Mouse (Mus musculus) erythroblast, embryonic 14.5 days (primary cell): Measurements from ENCODE around the gene Ikzf4. TPM values are rescaled to one million over a fixed set of nuclear protein-coding genes. Genes with fewer than 3 reads are reported as not detected.
"Not testable (repeated sequence)": the region's sequence is repeated elsewhere in the genome, so short reads cannot be mapped to it uniquely, and the experiment has no call there.

Experiments
- H3K27me3 ChIP-seq: 2 replicates; pipeline ENCODE4 v1.6.1; 2012; ENCODE audit warnings: inconsistent platforms; ENCODE audit not compliant: control insufficient read depth
- H3K36me3 ChIP-seq: 2 replicates; pipeline ENCODE4 v1.6.1; 2012; ENCODE audit warnings: mild to moderate bottlenecking, inconsistent platforms; ENCODE audit not compliant: control insufficient read depth
- H3K4me1 ChIP-seq: 2 replicates; pipeline ENCODE4 v1.6.1; 2012; ENCODE audit warnings: inconsistent platforms; ENCODE audit not compliant: control insufficient read depth
- H3K4me3 ChIP-seq: replicated peaks from 2 replicates; pipeline ENCODE3; 2012; ENCODE audit warnings: moderate library complexity, mild to moderate bottlenecking, inconsistent platforms
- H3K9me3 ChIP-seq: 2 replicates; pipeline ENCODE4 v1.6.1; 2012; ENCODE audit warnings: low read length, inconsistent platforms, mixed read lengths; ENCODE audit not compliant: control insufficient read depth
- GATA1 ChIP-seq: IDR thresholded peaks from 2 replicates; pipeline ENCODE4 v1.6.1; 2012; ENCODE audit warnings: low read length, inconsistent platforms, mixed read lengths
- TAL1 ChIP-seq: IDR thresholded peaks from 3 replicates; pipeline ENCODE4 v1.6.1; 2012; ENCODE audit warnings: low read length, inconsistent platforms, mixed read lengths
- polyA plus RNA-seq: library from polyadenylated mRNA; stranded (reverse); fragments of >175 nt; gene quantifications from 2 replicates; pipeline ENCODE4 v1.2.3, GENCODE M21; 2012

Ikzf4 gene
- polyA plus RNA-seq, 1 experiment: 0.01 TPM

- peak overlapping the region; percentile 42 for H3K4me3 ChIP-seq
- H3K27me3 ChIP-seq: peaks cover 26% of the 10 kb centered on the region
- TF ChIP-seq GATA1: no peak
- TF ChIP-seq TAL1: peak; percentile 45; the same call in 2 of the 3 replicates
- H3K9me3 ChIP-seq: no peaks in the 10 kb centered on the region
- H3K36me3 ChIP-seq: peaks cover 12% of the 10 kb centered on the region
- H3K4me1 ChIP-seq: peaks cover 82% of the 10 kb centered on the region
These were observed 16.0 kb downstream of the Ikzf4 start for GRCm38 (mm10) chr10:128629746-128630145.

GRCm38 (mm10) chr10:128627398-128628317, 18.1 kb downstream of the Ikzf4 start:
- H3K4me1 ChIP-seq: peaks cover 73% of the 10 kb centered on the region
- no peak overlapping the region for H3K4me3 ChIP-seq
- peaks cover 32% of the 10 kb centered on the region for H3K36me3 ChIP-seq
- peaks cover 11% of the 10 kb centered on the region for H3K27me3 ChIP-seq
- no peaks in the 10 kb centered on the region for H3K9me3 ChIP-seq
- TF ChIP-seq GATA1: peak; percentile 73
- TF ChIP-seq TAL1: peak; percentile 80

GRCm38 (mm10) chr10:128626311-128627310, 19.2 kb downstream of the Ikzf4 start, which contains the start of gene Rps26:
Gene Rps26, minus strand, starts transcription at chr10:128626747.
- peaks cover 63% of the 10 kb centered on the region for H3K4me1 ChIP-seq
- no peak for TF ChIP-seq GATA1
- no peak for TF ChIP-seq TAL1

GRCm38 (mm10) chr10:128625287-128625894, 20.4 kb downstream of the Ikzf4 start:
- Histone ChIP-seq H3K4me1 (peaks cover 54% of the 10 kb centered on the region), H3K4me3 (peak overlapping the region; percentile 97), H3K36me3 (peaks cover 37% of the 10 kb centered on the region), H3K9me3 (no peaks in the 10 kb centered on the region), H3K27me3 (no peaks in the 10 kb centered on the region)
- TF ChIP-seq GATA1 (no peak), TAL1 (no peak)

More at GRCm38 (mm10) chr10:128626311-128627310, 19.2 kb downstream of the Ikzf4 start, which contains the start of gene Rps26:
- Histone ChIP-seq H3K27me3 (peaks cover 2% of the 10 kb centered on the region), H3K36me3 (peaks cover 37% of the 10 kb centered on the region), H3K4me3 (peak within 1 kb of the TSS; percentile 97), H3K9me3 (no peaks in the 10 kb centered on the region)

DNA sequence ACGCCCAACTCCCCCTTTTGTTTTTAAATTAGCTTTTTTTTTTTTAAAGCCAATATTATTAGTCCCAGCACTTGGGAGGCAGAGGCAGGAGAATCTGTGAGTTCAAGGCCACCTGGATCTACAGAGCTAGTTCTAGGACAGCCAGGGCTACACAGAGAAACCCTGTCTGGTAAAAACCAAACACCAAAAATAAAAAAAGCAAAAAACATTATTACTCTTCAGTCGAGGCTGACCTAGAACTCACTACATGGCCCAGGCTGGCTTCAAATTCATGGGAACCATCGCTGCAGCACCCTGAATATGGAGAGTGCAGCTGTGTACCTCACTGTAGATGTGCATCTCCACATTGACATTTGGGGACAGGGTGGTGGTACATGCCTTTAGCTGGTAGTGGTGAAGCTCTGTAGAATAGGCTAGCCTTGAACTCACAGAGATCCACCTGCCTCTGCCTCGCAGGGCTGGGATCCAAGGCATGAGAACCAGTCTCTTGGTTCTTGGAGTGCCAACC, 22.6 kb downstream of the Ikzf4 start:
- H3K9me3 ChIP-seq, H3K27me3 ChIP-seq, H3K4me3 ChIP-seq: not testable (repeated sequence)
- Histone ChIP-seq H3K36me3 (peaks cover 37% of the 10 kb centered on the region), H3K4me1 (peaks cover 34% of the 10 kb centered on the region)

DNA sequence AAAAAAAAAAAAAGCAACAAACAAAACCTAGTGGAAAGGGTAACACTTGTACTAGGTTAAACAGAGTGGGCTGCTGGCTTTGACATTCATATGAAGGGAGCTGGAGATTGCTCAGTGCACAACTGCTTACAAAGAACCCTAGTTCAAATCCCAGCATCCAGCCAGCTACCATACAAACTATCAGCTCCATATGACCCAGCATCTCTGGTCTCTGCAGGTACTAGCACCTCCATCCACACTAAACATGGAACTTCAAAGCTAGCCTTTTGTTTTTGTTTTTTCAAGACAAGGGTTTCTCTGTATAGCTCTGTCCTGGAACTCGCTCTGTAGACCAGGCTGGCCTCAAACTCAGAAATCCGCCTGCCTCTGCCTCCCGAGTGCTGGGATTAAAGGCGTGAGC, 23.1 kb downstream of the Ikzf4 start:
- Histone ChIP-seq H3K4me3 (no peak overlapping the region), H3K4me1 (peaks cover 29% of the 10 kb centered on the region), H3K36me3 (peaks cover 37% of the 10 kb centered on the region), H3K27me3 (no peaks in the 10 kb centered on the region), H3K9me3 (no peaks in the 10 kb centered on the region)
- TF ChIP-seq TAL1 (no peak), GATA1 (no peak)

DNA sequence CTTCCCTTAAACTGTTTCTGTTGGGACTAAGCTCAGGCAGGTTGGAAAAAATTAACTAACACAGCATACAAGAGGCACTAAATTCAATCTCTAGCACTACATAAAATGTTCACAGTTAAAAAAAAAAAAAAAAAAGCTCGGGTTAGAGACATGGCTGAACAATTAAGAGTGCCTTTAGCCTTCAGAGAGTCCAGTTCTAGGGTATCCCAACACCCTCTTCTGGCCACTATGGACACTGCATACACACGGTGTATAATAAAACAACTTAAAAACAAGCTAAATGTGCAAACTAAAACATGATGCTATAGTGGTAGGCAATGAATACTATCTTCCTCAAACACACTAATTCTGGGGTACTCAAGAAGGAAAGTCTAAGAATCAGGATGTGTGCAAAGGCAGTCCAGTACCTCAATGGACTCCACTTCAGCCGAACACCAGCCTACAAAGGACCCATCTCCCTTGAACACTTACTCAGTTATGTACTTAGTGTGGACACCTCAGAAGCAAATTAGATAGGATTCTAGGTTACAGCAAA, 23.7 kb downstream of the Ikzf4 start:
- no peaks in the 10 kb centered on the region for H3K27me3 ChIP-seq
- H3K36me3 ChIP-seq: peaks cover 37% of the 10 kb centered on the region
- H3K4me3 ChIP-seq: no peak overlapping the region
- H3K9me3 ChIP-seq: no peaks in the 10 kb centered on the region
- TF ChIP-seq TAL1: no peak
- no peak for TF ChIP-seq GATA1
- H3K4me1 ChIP-seq: peaks cover 24% of the 10 kb centered on the region

GRCm38 (mm10) chr10:128620241-128620640, 25.6 kb downstream of the Ikzf4 start:
- peaks cover 17% of the 10 kb centered on the region for H3K4me1 ChIP-seq
- no peak for TF ChIP-seq GATA1
- no peak for TF ChIP-seq TAL1
- no peak overlapping the region for H3K4me3 ChIP-seq
- H3K9me3 ChIP-seq: no peaks in the 10 kb centered on the region
- peaks cover 30% of the 10 kb centered on the region for H3K36me3 ChIP-seq
- H3K27me3 ChIP-seq: no peaks in the 10 kb centered on the region

- H3K36me3 ChIP-seq: peaks cover 19% of the 10 kb centered on the region
- not testable (repeated sequence) for H3K27me3 ChIP-seq, H3K9me3 ChIP-seq, H3K4me1 ChIP-seq, H3K4me3 ChIP-seq
These were observed 26.6 kb downstream of the Ikzf4 start for GRCm38 (mm10) chr10:128619148-128619547.
